Mouse (Mus musculus) stomach, embryonic 14.5 days (tissue): ENCODE results near the gene Kdm2b. TPM values are rescaled to one million over a fixed set of nuclear protein-coding genes. Genes with fewer than 3 reads are reported as not detected.

ENCODE experiments used
- ATAC-seq: fragments of 200-750 bp; cut with Nextera tagmentation; 2 replicates; pipeline ENCODE4 v1.8.0; 2017; ENCODE audit warnings: low read depth, moderate TSS enrichment; ENCODE audit not compliant: insufficient number of reproducible peaks, insufficient read depth, low FRiP score
- H3K27ac ChIP-seq: fragments of 300-500 bp; sonication (generic); 2 replicates; pipeline ENCODE4 v1.5.1; 2014; ENCODE audit warnings: mild to moderate bottlenecking, low read length, moderate library complexity, mixed read lengths
- H3K27me3 ChIP-seq: fragments of 300-500 bp; sonication (generic); 2 replicates; pipeline ENCODE4 v1.6.1; 2014; ENCODE audit warnings: low read length, control low read depth, mixed read lengths; ENCODE audit not compliant: control insufficient read depth, insufficient read depth
- H3K36me3 ChIP-seq: fragments of 300-500 bp; sonication (generic); 2 replicates; pipeline ENCODE4 v1.6.1; 2014; ENCODE audit warnings: mild to moderate bottlenecking, control low read depth, low read length, moderate library complexity, mixed read lengths; ENCODE audit not compliant: control insufficient read depth, insufficient read depth
- H3K4me1 ChIP-seq: fragments of 300-500 bp; sonication (generic); 2 replicates; pipeline ENCODE4 v1.6.1; 2014; ENCODE audit warnings: low read length, control low read depth, mixed read lengths; ENCODE audit not compliant: control insufficient read depth, insufficient read depth
- H3K4me2 ChIP-seq: fragments of 300-500 bp; sonication (generic); replicated peaks from 2 replicates; pipeline ENCODE4 v1.6.1; 2014; ENCODE audit warnings: low read depth, low read length, control low read depth
- H3K4me3 ChIP-seq: fragments of 300-500 bp; sonication (generic); 2 replicates; pipeline ENCODE4 v1.5.1; 2014; ENCODE audit warnings: low read depth, low read length, control low read depth
- H3K9ac ChIP-seq: fragments of 300-500 bp; sonication (generic); replicated peaks from 2 replicates; pipeline ENCODE4 v1.6.1; 2014; ENCODE audit warnings: low read depth, mild to moderate bottlenecking, control low read depth, low read length, moderate library complexity, mixed read lengths
- H3K9me3 ChIP-seq: fragments of 300-500 bp; sonication (generic); 2 replicates; pipeline ENCODE4 v1.6.1; 2016; ENCODE audit warnings: low read depth, low read length, control low read depth; ENCODE audit not compliant: control insufficient read depth
- WGBS: fragments of 180-500 bp; shearing (Covaris S2); extraction: QIAGEN DNeasy Blood & Tissue Kit; methylation state at CpG from one replicate; pipeline ENCODE4 v1.1.7; 2014; 5-methylcytosine and 5-hydroxymethylcytosine counted together
- polyA plus RNA-seq: library from polyadenylated mRNA; unstranded; fragments of >200 nt; fragmentation: Nextera tagmentation; extraction: Ambion mirVana; gene quantifications from 2 replicates; pipeline ENCODE4 v1.2.1, GENCODE M21; 2014

The Kdm2b gene
- polyA plus RNA-seq, 1 experiment from 2014 or later, result 37.9 TPM

DNA sequence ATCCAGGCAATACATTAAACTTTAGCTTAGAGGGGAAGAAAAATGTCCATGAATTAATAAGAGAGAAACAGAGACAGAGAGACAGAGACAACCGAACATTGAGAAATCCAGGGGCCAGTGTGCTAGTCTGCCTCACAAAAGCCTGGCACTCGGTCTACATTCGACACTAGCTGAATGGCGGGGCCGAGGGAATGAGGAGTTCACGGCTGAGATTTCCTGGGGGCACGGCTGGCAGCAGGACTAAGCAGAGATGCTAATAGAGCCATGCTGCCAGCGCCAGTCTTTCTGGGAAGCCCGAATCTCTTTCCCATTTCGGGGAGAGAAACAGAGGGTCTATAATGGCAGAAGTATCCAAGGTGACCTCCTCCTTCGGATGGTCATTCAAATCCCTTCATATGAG, 30.2 kb downstream of the Kdm2b start:
- Histone ChIP-seq H3K36me3 (no peaks in the 10 kb centered on the region), H3K4me1 (no peaks in the 10 kb centered on the region), H3K27me3 (no peaks in the 10 kb centered on the region), H3K9ac (no peak overlapping the region), H3K9me3 (no peaks in the 10 kb centered on the region), H3K27ac (no peak overlapping the region), H3K4me3 (no peak overlapping the region), H3K4me2 (no peak overlapping the region)
- 87% methylated on average over 11 of the region's 11 CpGs for WGBS
- ATAC-seq, result no peak

DNA sequence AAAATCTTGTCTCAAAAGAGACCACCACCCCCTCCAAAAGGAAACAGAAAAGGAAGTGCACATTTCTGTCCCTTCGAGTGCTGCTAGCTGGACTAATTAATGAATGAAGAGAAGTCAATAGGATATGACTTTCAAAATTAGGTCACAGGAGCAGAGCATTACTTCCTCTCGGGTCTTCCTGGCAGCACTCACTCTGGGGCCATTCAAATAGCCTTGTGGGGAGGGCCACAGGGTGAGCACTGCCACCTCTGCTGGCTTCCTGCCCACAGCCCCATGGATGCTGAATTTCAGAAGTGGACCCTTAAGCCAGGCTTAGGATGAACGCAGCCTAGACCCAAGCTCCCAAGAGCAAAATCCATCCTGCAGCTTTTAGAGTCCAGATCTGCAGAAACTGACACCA, 33.6 kb downstream of the Kdm2b start:
- no peak overlapping the region for H3K27ac ChIP-seq
- H3K27me3 ChIP-seq, result peaks cover 9% of the 10 kb centered on the region
- no peaks in the 10 kb centered on the region for H3K36me3 ChIP-seq
- H3K9me3 ChIP-seq, result no peaks in the 10 kb centered on the region
- 64% methylated on average over 3 of the region's 3 CpGs for WGBS
- no peak overlapping the region for H3K9ac ChIP-seq
- H3K4me1 ChIP-seq, result peaks cover 10% of the 10 kb centered on the region
- no peak overlapping the region for H3K4me2 ChIP-seq
- no peak for ATAC-seq
- no peak overlapping the region for H3K4me3 ChIP-seq

DNA sequence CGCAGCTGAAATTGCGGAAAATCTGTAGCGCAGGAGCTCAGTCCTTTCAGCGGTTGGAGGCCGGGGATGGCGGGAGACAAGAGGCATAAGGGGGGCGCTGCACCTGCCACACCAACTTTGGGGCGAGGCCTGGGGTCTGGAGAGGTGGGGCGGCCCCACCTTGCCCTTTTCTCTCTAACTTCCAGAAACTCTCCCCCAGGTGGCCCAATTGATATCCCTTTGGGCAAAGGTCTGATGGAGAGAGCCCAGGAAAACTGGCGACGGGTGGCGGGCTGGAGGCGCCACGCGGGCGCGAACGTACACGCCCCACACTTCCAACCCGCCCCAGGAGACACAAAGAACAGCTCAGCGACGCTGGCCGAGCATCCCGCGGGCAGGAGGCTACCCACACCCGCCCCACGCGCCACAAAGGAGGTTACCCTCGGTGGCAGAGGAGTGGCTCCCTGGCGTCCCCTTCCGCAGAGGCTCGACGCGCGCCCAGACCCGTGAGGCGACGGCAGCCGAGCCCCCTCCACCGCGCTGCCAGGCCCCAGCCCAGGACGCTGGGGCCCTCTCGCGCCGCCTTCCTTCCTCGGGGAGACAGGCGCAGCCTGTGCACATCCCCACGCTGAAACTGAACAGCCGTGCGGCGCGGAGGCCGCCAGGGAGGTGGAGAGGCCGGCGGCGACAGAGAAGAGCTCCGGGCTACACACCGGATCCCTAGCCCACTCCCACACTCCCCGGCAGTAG, 37.5 kb downstream of the Kdm2b start:
- peak overlapping the region; percentile 36 for H3K4me3 ChIP-seq
- H3K4me1 ChIP-seq, result peaks cover 12% of the 10 kb centered on the region
- WGBS, result 4% methylated on average over 59 of the region's 59 CpGs
- no peak overlapping the region for H3K27ac ChIP-seq
- H3K4me2 ChIP-seq, result peak overlapping the region; percentile 91
- peak overlapping the region; percentile 37 for H3K9ac ChIP-seq
- H3K36me3 ChIP-seq, result no peaks in the 10 kb centered on the region
- H3K9me3 ChIP-seq, result no peaks in the 10 kb centered on the region
- peaks cover 9% of the 10 kb centered on the region for H3K27me3 ChIP-seq
- ATAC-seq, result no peak

DNA sequence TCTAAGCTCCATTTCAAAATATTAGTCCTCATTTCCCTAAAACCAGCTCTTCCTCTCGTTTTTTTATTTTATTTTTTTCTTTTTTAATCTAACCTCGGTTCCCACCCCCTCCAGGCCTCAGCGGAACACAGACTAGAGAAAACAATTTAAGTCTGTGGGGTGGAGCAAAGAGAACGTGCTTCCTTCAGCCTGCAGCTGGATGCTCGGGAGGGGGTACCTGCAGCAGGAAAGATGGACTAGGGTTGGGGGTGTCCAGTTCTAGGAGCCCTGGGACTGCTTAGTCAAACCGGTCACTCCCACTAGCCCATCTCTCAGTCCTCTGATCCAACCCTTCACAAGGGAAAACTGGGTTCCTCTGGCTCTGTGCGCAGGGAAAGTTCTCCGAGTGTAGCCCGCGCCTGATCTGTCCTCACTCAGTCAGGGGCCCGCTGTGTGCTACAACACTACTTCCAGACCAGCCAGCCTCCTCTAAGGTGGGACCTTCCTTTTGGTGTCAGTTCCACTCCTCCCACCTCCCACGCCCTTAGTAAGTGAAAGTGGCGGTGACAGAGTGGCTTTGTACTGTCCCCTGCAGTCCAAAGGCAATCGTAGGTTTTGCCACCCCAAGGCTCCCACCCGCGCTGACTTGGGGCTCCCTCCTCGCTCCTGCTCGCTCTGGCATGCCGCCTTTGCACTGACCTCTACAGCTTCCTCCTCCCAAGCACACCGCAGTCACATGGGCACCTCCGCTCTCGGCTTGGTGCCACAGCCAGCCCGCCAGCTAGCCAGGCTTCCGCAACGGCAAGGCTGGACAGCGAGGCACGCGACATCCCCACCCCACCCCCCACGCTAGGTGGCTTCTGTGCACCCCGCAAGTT, 38.3 kb downstream of the Kdm2b start:
- H3K4me2 ChIP-seq, result peak overlapping the region; percentile 91
- H3K9me3 ChIP-seq, result no peaks in the 10 kb centered on the region
- no peak overlapping the region for H3K9ac ChIP-seq
- H3K27ac ChIP-seq, result no peak overlapping the region
- WGBS, result 6% methylated on average over 30 of the region's 30 CpGs
- H3K27me3 ChIP-seq, result peaks cover 9% of the 10 kb centered on the region
- H3K36me3 ChIP-seq, result no peaks in the 10 kb centered on the region; the same call in 1 of the 2 replicates
- peak; percentile 43; the same call in 1 of the 2 replicates for ATAC-seq
- peak overlapping the region; percentile 36 for H3K4me3 ChIP-seq
- peaks cover 12% of the 10 kb centered on the region for H3K4me1 ChIP-seq

DNA sequence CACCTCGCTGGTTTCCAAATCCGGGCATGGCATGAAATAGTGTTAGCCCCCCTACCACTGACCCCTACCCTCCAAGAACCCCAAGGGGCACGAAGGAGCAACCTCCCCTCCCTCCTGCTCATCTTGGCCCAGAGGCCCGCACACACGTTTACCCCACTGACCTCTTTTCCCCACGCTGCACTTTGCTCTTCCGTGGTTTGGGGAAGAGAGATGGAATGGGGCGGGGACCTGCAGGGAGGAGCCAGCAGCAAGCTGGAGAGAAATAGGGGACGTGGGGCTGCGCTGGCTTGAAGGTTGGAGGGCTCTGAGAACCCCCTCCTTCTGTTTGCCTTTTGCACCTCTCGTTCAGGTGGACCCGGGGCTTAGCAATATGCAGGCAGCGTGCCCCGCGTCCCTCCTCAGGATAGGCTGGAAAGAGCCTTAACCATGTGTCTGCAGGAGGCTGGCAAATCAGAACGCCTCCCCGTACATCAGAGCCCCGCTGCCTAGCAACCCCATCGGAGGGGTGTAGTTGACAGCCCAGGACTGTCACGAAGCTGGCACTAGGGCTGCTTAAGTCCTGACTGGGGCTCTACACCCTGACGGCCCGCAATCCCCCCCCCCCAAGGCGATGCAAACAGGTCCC, 39.2 kb downstream of the Kdm2b start:
- 19% methylated on average over 23 of the region's 23 CpGs for WGBS
- Histone ChIP-seq H3K4me1 (peaks cover 12% of the 10 kb centered on the region), H3K4me2 (peak overlapping the region; percentile 91), H3K4me3 (peak overlapping the region; percentile 36; the same call in 1 of the 2 replicates), H3K27ac (no peak overlapping the region), H3K27me3 (peaks cover 9% of the 10 kb centered on the region), H3K9me3 (no peaks in the 10 kb centered on the region), H3K36me3 (no peaks in the 10 kb centered on the region; the same call in 1 of the 2 replicates), H3K9ac (no peak overlapping the region)
- peak; percentile 51; the same call in 1 of the 2 replicates for ATAC-seq

DNA sequence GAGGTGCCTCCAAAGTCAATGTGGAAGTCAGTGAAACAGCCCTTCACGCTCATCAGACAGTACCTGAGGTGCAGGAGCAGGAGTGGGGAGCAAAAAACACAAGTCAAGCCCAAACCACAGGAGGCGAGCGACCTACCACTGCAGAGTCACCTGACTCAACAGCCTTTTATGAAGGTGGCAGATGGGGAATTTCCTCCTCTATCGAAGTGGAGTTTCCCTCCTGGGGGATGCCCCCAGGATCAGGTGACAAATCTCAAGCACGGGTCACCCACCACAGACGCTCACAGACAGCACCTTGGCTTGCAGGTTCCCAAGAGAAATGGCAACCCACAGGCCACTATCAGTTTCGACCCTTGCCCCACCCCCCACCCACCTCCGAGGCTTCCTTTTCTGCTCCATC, 40.5 kb downstream of the Kdm2b start:
- no peaks in the 10 kb centered on the region for H3K9me3 ChIP-seq
- WGBS, result 80% methylated on average over 8 of the region's 8 CpGs
- peaks cover 12% of the 10 kb centered on the region for H3K4me1 ChIP-seq
- H3K4me3 ChIP-seq, result no peak overlapping the region
- no peak overlapping the region for H3K9ac ChIP-seq
- H3K4me2 ChIP-seq, result no peak overlapping the region
- no peak overlapping the region for H3K27ac ChIP-seq
- peaks cover 9% of the 10 kb centered on the region for H3K27me3 ChIP-seq
- H3K36me3 ChIP-seq, result no peaks in the 10 kb centered on the region; the same call in 1 of the 2 replicates
- no peak for ATAC-seq

DNA sequence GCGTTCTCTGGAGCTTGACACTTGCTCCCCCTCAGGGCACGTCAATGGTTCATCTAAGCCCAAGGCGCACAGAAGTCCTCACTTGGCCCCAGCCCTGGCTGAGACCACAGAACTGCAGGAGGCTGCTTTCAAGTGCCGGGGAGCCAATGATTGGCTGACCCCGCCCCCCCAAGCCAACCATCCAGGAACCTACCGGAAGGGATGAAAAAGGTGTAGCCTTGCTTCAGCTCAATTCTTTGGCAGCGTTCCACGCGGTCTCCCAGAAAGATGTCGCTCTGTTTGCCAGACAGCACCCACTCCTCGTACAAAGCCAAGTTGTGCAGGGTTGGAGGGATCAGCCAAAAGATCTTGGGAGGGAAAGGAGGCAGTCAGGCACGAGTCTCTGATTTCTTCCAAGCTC, 42.1 kb downstream of the Kdm2b start:
- peaks cover 9% of the 10 kb centered on the region for H3K27me3 ChIP-seq
- no peak for ATAC-seq
- H3K9me3 ChIP-seq, result no peaks in the 10 kb centered on the region
- no peak overlapping the region for H3K9ac ChIP-seq
- H3K4me2 ChIP-seq, result no peak overlapping the region
- 76% methylated on average over 12 of the region's 12 CpGs for WGBS
- no peaks in the 10 kb centered on the region; the same call in none of the 2 replicates for H3K36me3 ChIP-seq
- peaks cover 12% of the 10 kb centered on the region for H3K4me1 ChIP-seq
- no peak overlapping the region for H3K27ac ChIP-seq
- no peak overlapping the region for H3K4me3 ChIP-seq

DNA sequence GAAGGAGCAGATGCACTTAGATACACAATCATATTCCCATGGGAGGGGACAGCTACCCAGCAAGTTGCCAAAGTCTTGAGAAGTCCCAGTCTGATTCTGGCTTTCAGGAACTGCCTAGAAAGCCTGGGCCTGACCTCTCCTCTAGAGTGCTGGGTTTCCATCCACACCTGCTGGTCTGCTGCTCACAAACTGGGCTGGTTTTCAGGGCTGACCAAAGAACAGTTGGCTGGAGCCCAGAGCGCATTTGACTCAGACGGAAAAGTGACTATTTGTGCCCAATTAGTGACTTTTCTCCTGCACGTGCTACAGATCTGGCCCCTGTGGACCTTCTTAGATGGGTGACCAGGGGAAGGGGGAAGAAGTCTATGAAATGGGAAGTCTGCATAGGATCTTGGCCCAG, 50.9 kb downstream of the Kdm2b start:
- ATAC-seq, result no peak
- Histone ChIP-seq H3K9ac (no peak overlapping the region), H3K9me3 (no peaks in the 10 kb centered on the region), H3K4me3 (no peak overlapping the region), H3K4me2 (no peak overlapping the region), H3K36me3 (peaks cover 3% of the 10 kb centered on the region; the same call in 1 of the 2 replicates), H3K27me3 (no peaks in the 10 kb centered on the region), H3K27ac (no peak overlapping the region), H3K4me1 (peaks cover 10% of the 10 kb centered on the region; the same call in 1 of the 2 replicates)
- WGBS, result 73% methylated on average over 3 of the region's 3 CpGs
